Mouse (Mus musculus): ENCODE measurements around the gene Pcdh9. TPM values are rescaled to one million over a fixed set of nuclear protein-coding genes. Genes with fewer than 3 reads are reported as not detected.
A peak's percentile ranks its signal among the peaks of the same experiment; 100 is the strongest.

The Pcdh9 gene
- total and polyA plus RNA-seq, 3 experiments: 0.70 to 1.8 (median 1.2) TPM

DNA sequence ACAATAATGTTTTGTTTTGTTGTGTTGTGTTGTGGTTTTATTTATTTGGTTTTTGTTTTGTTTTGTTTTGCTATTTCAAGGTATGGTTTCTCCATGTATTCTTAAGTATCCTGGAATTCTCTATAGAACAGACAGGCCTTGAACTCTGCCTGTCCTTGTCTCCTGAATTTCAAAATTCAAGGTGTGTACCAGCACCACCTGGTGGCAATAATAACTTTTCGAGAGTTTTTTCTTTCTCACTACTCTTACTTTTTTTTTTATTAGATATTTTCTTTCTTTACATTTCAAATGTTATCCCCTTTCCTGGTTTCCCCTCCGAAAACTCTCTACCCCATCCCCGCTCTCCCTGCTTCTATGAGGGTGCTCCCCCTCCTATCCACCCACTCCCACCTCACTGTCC lies 536.3 kb downstream of the Pcdh9 start:
- intact Hi-C loops (cut with DNase I): no loop called here
- Histone ChIP-seq H3K27me3 (ENCODE audit: control insufficient read depth, insufficient read depth, low read length) (no peaks in the 10 kb centered on the region), H3K4me1 (ENCODE audit: control insufficient read depth, insufficient read depth, low read length) (no peaks in the 10 kb centered on the region; the same call in 1 of the 2 replicates), H3K4me3 (no peak overlapping the region), H3K36me3 (ENCODE audit: control insufficient read depth, insufficient read depth, low read length) (no peaks in the 10 kb centered on the region), H3K9ac (ENCODE audit: low read depth, low read length) (no peak overlapping the region), H3K79me2 (replicated peaks; ENCODE audit: control insufficient read depth, insufficient read depth, low read length) (no peaks in the 10 kb centered on the region), H3K27ac (no peak overlapping the region)
- no peak for DNase-seq
- no peak for TF ChIP-seq EP300 (IDR thresholded peaks at IDR 0.05; ENCODE audit: insufficient read depth, low read depth, low read length)
- TF ChIP-seq CTCF (IDR thresholded peaks at IDR 0.05): peak; percentile 21; the same call in 1 of the 2 replicates
- WGBS: 80% methylated on average over 3 of the region's 3 CpGs

DNA sequence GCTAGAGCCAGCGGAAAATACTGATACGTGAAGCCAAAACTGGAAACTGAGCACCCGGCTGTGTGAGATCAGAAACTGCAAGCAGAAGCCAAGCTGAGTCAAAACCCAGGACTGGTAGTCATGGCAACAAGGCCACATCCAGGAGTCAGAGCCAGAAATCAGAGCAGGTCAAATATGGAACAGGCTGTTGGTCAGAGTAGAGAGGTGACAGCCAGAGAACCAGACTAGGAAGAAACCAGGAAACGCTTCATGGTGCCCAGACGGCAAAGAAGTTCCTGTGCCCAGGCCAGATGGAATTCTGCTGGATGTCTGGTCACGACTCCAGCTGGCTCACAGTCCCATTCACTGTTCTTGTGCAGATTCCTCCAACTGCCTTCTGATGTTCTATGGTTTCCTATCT lies 539.6 kb downstream of the Pcdh9 start:
- no peak overlapping the region for H3K27ac ChIP-seq
- H3K4me3 ChIP-seq: no peak overlapping the region
- H3K36me3 ChIP-seq (ENCODE audit: control insufficient read depth, insufficient read depth, low read length): no peaks in the 10 kb centered on the region
- peak; percentile 39 to 71 for DNase-seq
- no peaks in the 10 kb centered on the region; the same call in 1 of the 2 replicates for H3K4me1 ChIP-seq (ENCODE audit: control insufficient read depth, insufficient read depth, low read length)
- TF ChIP-seq EP300 (IDR thresholded peaks at IDR 0.05; ENCODE audit: insufficient read depth, low read depth, low read length) (no peak), POLR2A (IDR thresholded peaks at IDR 0.05; ENCODE audit: insufficient read depth, low read depth, low read length) (no peak), CTCF (IDR thresholded peaks at IDR 0.05) (no peak)
- no peaks in the 10 kb centered on the region for H3K79me2 ChIP-seq (replicated peaks; ENCODE audit: control insufficient read depth, insufficient read depth, low read length)
- no peaks in the 10 kb centered on the region for H3K27me3 ChIP-seq (ENCODE audit: control insufficient read depth, insufficient read depth, low read length)
- WGBS: 29% methylated on average over 6 of the region's 6 CpGs
- intact Hi-C loops (cut with DNase I): no loop called here
- H3K9ac ChIP-seq (ENCODE audit: low read depth, low read length): no peak overlapping the region

GRCm38 (mm10) chr14:93349166-93349565 lies 541.3 kb downstream of the Pcdh9 start:
- Histone ChIP-seq H3K27ac (no peak overlapping the region), H3K36me3 (ENCODE audit: control insufficient read depth, insufficient read depth, low read length) (no peaks in the 10 kb centered on the region), H3K9ac (ENCODE audit: low read depth, low read length) (no peak overlapping the region), H3K79me2 (replicated peaks; ENCODE audit: control insufficient read depth, insufficient read depth, low read length) (no peaks in the 10 kb centered on the region), H3K27me3 (ENCODE audit: control insufficient read depth, insufficient read depth, low read length) (no peaks in the 10 kb centered on the region), H3K4me3 (no peak overlapping the region), H3K4me1 (ENCODE audit: control insufficient read depth, insufficient read depth, low read length) (no peaks in the 10 kb centered on the region; the same call in 1 of the 2 replicates)
- TF ChIP-seq POLR2A (IDR thresholded peaks at IDR 0.05; ENCODE audit: insufficient read depth, low read depth, low read length) (no peak), CTCF (IDR thresholded peaks at IDR 0.05) (no peak), EP300 (IDR thresholded peaks at IDR 0.05; ENCODE audit: insufficient read depth, low read depth, low read length) (no peak)
- DNase-seq: no peak
- 69% methylated on average over 7 of the region's 7 CpGs for WGBS
- intact Hi-C loops (cut with DNase I): no loop called here

GRCm38 (mm10) chr14:93347031-93347430 lies 543.4 kb downstream of the Pcdh9 start:
- H3K27ac ChIP-seq: no peak overlapping the region
- no peaks in the 10 kb centered on the region for H3K27me3 ChIP-seq (ENCODE audit: control insufficient read depth, insufficient read depth, low read length)
- no peak for DNase-seq
- WGBS: 21% methylated on average over 2 of the region's 2 CpGs
- no peaks in the 10 kb centered on the region for H3K36me3 ChIP-seq (ENCODE audit: control insufficient read depth, insufficient read depth, low read length)
- no peaks in the 10 kb centered on the region for H3K79me2 ChIP-seq (replicated peaks; ENCODE audit: control insufficient read depth, insufficient read depth, low read length)
- H3K4me1 ChIP-seq (ENCODE audit: control insufficient read depth, insufficient read depth, low read length): no peaks in the 10 kb centered on the region; the same call in 1 of the 2 replicates
- no peak overlapping the region for H3K9ac ChIP-seq (ENCODE audit: low read depth, low read length)
- no peak for TF ChIP-seq EP300 (IDR thresholded peaks at IDR 0.05; ENCODE audit: insufficient read depth, low read depth, low read length)
- TF ChIP-seq POLR2A (IDR thresholded peaks at IDR 0.05; ENCODE audit: insufficient read depth, low read depth, low read length): no peak
- no peak for TF ChIP-seq CTCF (IDR thresholded peaks at IDR 0.05)
- intact Hi-C loops (cut with DNase I): no loop called here
- no peak overlapping the region for H3K4me3 ChIP-seq

- DNase-seq: peak; percentile 24 to 36
- Histone ChIP-seq H3K36me3 (ENCODE audit: control insufficient read depth, insufficient read depth, low read length) (no peaks in the 10 kb centered on the region), H3K27ac (no peak overlapping the region), H3K79me2 (replicated peaks; ENCODE audit: control insufficient read depth, insufficient read depth, low read length) (no peaks in the 10 kb centered on the region), H3K9ac (ENCODE audit: low read depth, low read length) (no peak overlapping the region), H3K27me3 (ENCODE audit: control insufficient read depth, insufficient read depth, low read length) (no peaks in the 10 kb centered on the region), H3K4me1 (ENCODE audit: control insufficient read depth, insufficient read depth, low read length) (no peaks in the 10 kb centered on the region), H3K4me3 (no peak overlapping the region)
- intact Hi-C loops (cut with DNase I): no loop called here
- no peak for TF ChIP-seq CTCF (IDR thresholded peaks at IDR 0.05)
- no peak for TF ChIP-seq POLR2A (IDR thresholded peaks at IDR 0.05; ENCODE audit: insufficient read depth, low read depth, low read length)
- TF ChIP-seq EP300 (IDR thresholded peaks at IDR 0.05; ENCODE audit: insufficient read depth, low read depth, low read length): no peak
- 42% methylated on average over 3 of the region's 3 CpGs for WGBS
Observed at GRCm38 (mm10) chr14:93342781-93343180, 547.7 kb downstream of the Pcdh9 start.

GRCm38 (mm10) chr14:93341390-93341789 lies 549.1 kb downstream of the Pcdh9 start:
- no peaks in the 10 kb centered on the region for H3K4me1 ChIP-seq (ENCODE audit: control insufficient read depth, insufficient read depth, low read length)
- no peak overlapping the region for H3K9ac ChIP-seq (ENCODE audit: low read depth, low read length)
- H3K27ac ChIP-seq: no peak overlapping the region
- H3K79me2 ChIP-seq (replicated peaks; ENCODE audit: control insufficient read depth, insufficient read depth, low read length): no peaks in the 10 kb centered on the region
- H3K36me3 ChIP-seq (ENCODE audit: control insufficient read depth, insufficient read depth, low read length): no peaks in the 10 kb centered on the region
- no peak overlapping the region for H3K4me3 ChIP-seq
- intact Hi-C loops (cut with DNase I): no loop called here
- TF ChIP-seq CTCF (IDR thresholded peaks at IDR 0.05) (no peak), EP300 (IDR thresholded peaks at IDR 0.05; ENCODE audit: insufficient read depth, low read depth, low read length) (no peak), POLR2A (IDR thresholded peaks at IDR 0.05; ENCODE audit: insufficient read depth, low read depth, low read length) (no peak)
- WGBS: 66% methylated on average over 5 of the region's 5 CpGs
- no peaks in the 10 kb centered on the region for H3K27me3 ChIP-seq (ENCODE audit: control insufficient read depth, insufficient read depth, low read length)
- DNase-seq: no peak

All from heart, adult 2 months (tissue).